Mouse (Mus musculus): ENCODE measurements around the gene Catsper2.

- TF ChIP-seq CTCF (IDR thresholded peaks at IDR 0.05 in 2 of 3, conservative IDR thresholded peaks at IDR 0.05 in 1 of 3; ENCODE audit: control insufficient read depth in 1 of 3, insufficient read depth in 1 of 3, low read depth in 2 of 3, low read length in 3 of 3, poor library complexity in 1 of 3, severe bottlenecking in 1 of 3) = no peak
- no peak for TF ChIP-seq POLR2A (IDR thresholded peaks at IDR 0.05; ENCODE audit: control insufficient read depth in 1 of 2, insufficient read depth in 1 of 2, low read depth in 1 of 2, low read length in 2 of 2, poor library complexity in 1 of 2)
- no peak for TF ChIP-seq MAZ (IDR thresholded peaks at IDR 0.05; ENCODE audit: low read depth, low read length)
- TF ChIP-seq USF2 (IDR thresholded peaks at IDR 0.05; ENCODE audit: borderline replicate concordance in 1 of 2, insufficient read depth in 1 of 2, low read depth in 1 of 2, low read length in 2 of 2) = no peak
- TF ChIP-seq ZMIZ1 (IDR thresholded peaks at IDR 0.05; ENCODE audit: low read depth, low read length) = no peak
- TF ChIP-seq SIN3A (IDR thresholded peaks at IDR 0.05; ENCODE audit: low read length) = no peak
- no peak for TF ChIP-seq E2F4 (IDR thresholded peaks at IDR 0.05; ENCODE audit: borderline replicate concordance, low read depth, low read length)
These were observed 55.6 kb downstream of the Catsper2 start for GRCm38 (mm10) chr2:121357961-121358360.
